Mouse (Mus musculus) spleen, adult 2 months (tissue): ENCODE measurements around the gene Rapgef2.

Experiments used
- CTCF ChIP-seq: fragments of 200-500 bp; IDR thresholded peaks from 2 replicates; pipeline ENCODE4 v1.5.1; 2011; ENCODE audit warnings: mild to moderate bottlenecking, inconsistent platforms; ENCODE audit not compliant: insufficient read depth, insufficient read length, insufficient replicate concordance; ENCODE audit errors: extremely low read depth
- POLR2A ChIP-seq: fragments of 200-500 bp; IDR thresholded peaks from 2 replicates; pipeline ENCODE4 v1.6.1; 2011; ENCODE audit warnings: low read depth, low read length, inconsistent platforms

DNA sequence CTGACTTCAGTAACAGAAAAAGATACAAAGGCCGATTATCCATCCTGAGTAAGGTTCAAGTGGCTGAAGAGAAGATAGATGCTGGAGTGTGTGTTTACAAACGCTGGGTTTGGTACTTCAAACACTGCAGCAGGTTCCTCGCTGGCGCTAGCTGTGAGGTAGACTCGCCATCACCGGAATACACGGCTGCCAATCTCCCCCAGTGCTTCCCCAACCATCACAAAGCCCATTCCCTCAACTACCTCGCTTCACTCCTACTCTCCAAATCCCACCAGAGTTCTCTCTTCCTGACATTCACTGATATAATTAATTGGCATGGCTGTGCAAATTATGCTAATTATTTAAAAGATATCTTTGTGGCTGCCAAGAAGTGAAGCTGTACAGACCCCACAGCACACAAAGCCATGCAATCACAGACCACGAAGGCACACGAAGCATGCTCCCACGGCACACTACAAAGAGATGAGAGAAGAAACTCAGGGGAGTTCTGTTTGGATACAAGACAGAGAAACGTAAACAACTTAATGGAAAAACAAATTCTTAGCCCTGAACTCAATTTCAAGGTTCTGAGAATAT is 15.2 kb downstream of the Rapgef2 start:
- TF ChIP-seq CTCF (no peak), POLR2A (no peak)
